Mouse (Mus musculus): ENCODE data around the gene Ebp. TPM values are rescaled to one million over a fixed set of nuclear protein-coding genes. Genes with fewer than 3 reads are reported as not detected.

The Ebp gene
- polyA plus RNA-seq, 1 experiment = 116 TPM

GRCm38 (mm10) chrX:8217383-8217782 is 24.1 kb upstream of the Ebp start:
- no peak for TF ChIP-seq TCF12 (IDR thresholded peaks at IDR 0.05; ENCODE audit: insufficient read depth, poor library complexity, severe bottlenecking)
- no peak for TF ChIP-seq SRF (IDR thresholded peaks at IDR 0.05; ENCODE audit: control insufficient read depth, insufficient read length, low read depth)
- TF ChIP-seq POLR2A (IDR thresholded peaks at IDR 0.05; ENCODE audit: insufficient read length, low read depth) = no peak
- TF ChIP-seq MAX (IDR thresholded peaks at IDR 0.05; ENCODE audit: low read depth) = no peak
- TF ChIP-seq MYOD1 (IDR thresholded peaks at IDR 0.05; ENCODE audit: control insufficient read depth in 1 of 3, insufficient read length in 2 of 3, low read depth in 2 of 3) = no peak
- TF ChIP-seq E2F4 (IDR thresholded peaks at IDR 0.05; ENCODE audit: insufficient read depth) = no peak
- TF ChIP-seq CEBPB (IDR thresholded peaks at IDR 0.05; ENCODE audit: insufficient read depth, poor library complexity, severe bottlenecking) = no peak
- no peak for TF ChIP-seq MYOG (IDR thresholded peaks at IDR 0.05; ENCODE audit: control insufficient read depth in 1 of 3, insufficient read depth in 1 of 3, insufficient read length in 2 of 3, low read depth in 2 of 3)
- no peak for TF ChIP-seq POLR2AphosphoS2 (IDR thresholded peaks at IDR 0.05; ENCODE audit: insufficient read length, low read depth)
- TF ChIP-seq TCF3 (IDR thresholded peaks at IDR 0.05; ENCODE audit: insufficient read length, low read depth) = no peak
- no peak for TF ChIP-seq USF1 (IDR thresholded peaks at IDR 0.05; ENCODE audit: low read depth)
- no peak for TF ChIP-seq REST (IDR thresholded peaks at IDR 0.05; ENCODE audit: insufficient read depth, insufficient read length)

GRCm38 (mm10) chrX:8211490-8212207 is 18.3 kb upstream of the Ebp start:
- TF ChIP-seq MYOG (IDR thresholded peaks at IDR 0.05; ENCODE audit: control insufficient read depth in 1 of 3, insufficient read depth in 1 of 3, insufficient read length in 2 of 3, low read depth in 2 of 3) (no peak), POLR2AphosphoS2 (IDR thresholded peaks at IDR 0.05; ENCODE audit: insufficient read length, low read depth) (no peak), TCF12 (IDR thresholded peaks at IDR 0.05; ENCODE audit: insufficient read depth, poor library complexity, severe bottlenecking) (no peak), MYOD1 (IDR thresholded peaks at IDR 0.05; ENCODE audit: control insufficient read depth in 1 of 3, insufficient read length in 2 of 3, low read depth in 2 of 3) (no peak), E2F4 (IDR thresholded peaks at IDR 0.05; ENCODE audit: insufficient read depth) (no peak), TCF3 (IDR thresholded peaks at IDR 0.05; ENCODE audit: insufficient read length, low read depth) (no peak), USF1 (IDR thresholded peaks at IDR 0.05; ENCODE audit: low read depth) (no peak), POLR2A (IDR thresholded peaks at IDR 0.05; ENCODE audit: insufficient read length, low read depth) (no peak), MAX (IDR thresholded peaks at IDR 0.05; ENCODE audit: low read depth) (no peak), SRF (IDR thresholded peaks at IDR 0.05; ENCODE audit: control insufficient read depth, insufficient read length, low read depth) (no peak)
- Histone ChIP-seq H3K79me2 (ENCODE audit: control insufficient read depth, insufficient read depth) (no peaks in the 10 kb centered on the region), H3K36me3 (ENCODE audit: control insufficient read depth, insufficient read depth) (no peaks in the 10 kb centered on the region), H3K4me3 (no peak overlapping the region), H3K27me3 (ENCODE audit: control insufficient read depth, insufficient read depth, insufficient read length) (no peaks in the 10 kb centered on the region), H3K4me2 (ENCODE audit: low read depth) (no peak overlapping the region), H3ac (ENCODE audit: control insufficient read depth, insufficient read length) (no peak overlapping the region)

More at GRCm38 (mm10) chrX:8217383-8217782, 24.1 kb upstream of the Ebp start:
- Histone ChIP-seq H3K4me3 (no peak overlapping the region), H3ac (ENCODE audit: control insufficient read depth, insufficient read length) (no peak overlapping the region), H3K36me3 (ENCODE audit: control insufficient read depth, insufficient read depth) (no peaks in the 10 kb centered on the region), H3K4me2 (ENCODE audit: low read depth) (no peak overlapping the region), H3K27me3 (ENCODE audit: control insufficient read depth, insufficient read depth, insufficient read length) (no peaks in the 10 kb centered on the region), H3K79me2 (ENCODE audit: control insufficient read depth, insufficient read depth) (no peaks in the 10 kb centered on the region)

GRCm38 (mm10) chrX:8209720-8210119 is 16.4 kb upstream of the Ebp start:
- Histone ChIP-seq H3K79me2 (ENCODE audit: control insufficient read depth, insufficient read depth) (no peaks in the 10 kb centered on the region), H3K4me3 (no peak overlapping the region)

GRCm38 (mm10) chrX:8207224-8207623 is 13.9 kb upstream of the Ebp start:
- Histone ChIP-seq H3K4me3 (peak overlapping the region; percentile 41), H3ac (ENCODE audit: control insufficient read depth, insufficient read length) (no peak overlapping the region), H3K4me2 (ENCODE audit: low read depth) (peak overlapping the region; percentile 88), H3K79me2 (ENCODE audit: control insufficient read depth, insufficient read depth) (no peaks in the 10 kb centered on the region), H3K36me3 (ENCODE audit: control insufficient read depth, insufficient read depth) (no peaks in the 10 kb centered on the region), H3K27me3 (ENCODE audit: control insufficient read depth, insufficient read depth, insufficient read length) (no peaks in the 10 kb centered on the region)
- no peak for TF ChIP-seq MAX (IDR thresholded peaks at IDR 0.05; ENCODE audit: low read depth)
- TF ChIP-seq USF1 (IDR thresholded peaks at IDR 0.05; ENCODE audit: low read depth) = no peak
- TF ChIP-seq POLR2AphosphoS2 (IDR thresholded peaks at IDR 0.05; ENCODE audit: insufficient read length, low read depth) = no peak
- no peak for TF ChIP-seq REST (IDR thresholded peaks at IDR 0.05; ENCODE audit: insufficient read depth, insufficient read length)
- no peak for TF ChIP-seq CEBPB (IDR thresholded peaks at IDR 0.05; ENCODE audit: insufficient read depth, poor library complexity, severe bottlenecking)
- TF ChIP-seq MYOG (IDR thresholded peaks at IDR 0.05; ENCODE audit: control insufficient read depth in 1 of 3, insufficient read depth in 1 of 3, insufficient read length in 2 of 3, low read depth in 2 of 3) = no peak
- TF ChIP-seq TCF3 (IDR thresholded peaks at IDR 0.05; ENCODE audit: insufficient read length, low read depth) = no peak
- TF ChIP-seq POLR2A (IDR thresholded peaks at IDR 0.05; ENCODE audit: insufficient read length, low read depth) = no peak
- TF ChIP-seq SRF (IDR thresholded peaks at IDR 0.05; ENCODE audit: control insufficient read depth, insufficient read length, low read depth) = no peak
- no peak for TF ChIP-seq MYOD1 (IDR thresholded peaks at IDR 0.05; ENCODE audit: control insufficient read depth in 1 of 3, insufficient read length in 2 of 3, low read depth in 2 of 3)
- no peak for TF ChIP-seq E2F4 (IDR thresholded peaks at IDR 0.05; ENCODE audit: insufficient read depth)
- TF ChIP-seq TCF12 (IDR thresholded peaks at IDR 0.05; ENCODE audit: insufficient read depth, poor library complexity, severe bottlenecking) = no peak

More at GRCm38 (mm10) chrX:8209720-8210119, 16.4 kb upstream of the Ebp start:
- H3K36me3 ChIP-seq (ENCODE audit: control insufficient read depth, insufficient read depth) = no peaks in the 10 kb centered on the region
- TF ChIP-seq POLR2AphosphoS2 (IDR thresholded peaks at IDR 0.05; ENCODE audit: insufficient read length, low read depth) (no peak), SRF (IDR thresholded peaks at IDR 0.05; ENCODE audit: control insufficient read depth, insufficient read length, low read depth) (no peak), TCF12 (IDR thresholded peaks at IDR 0.05; ENCODE audit: insufficient read depth, poor library complexity, severe bottlenecking) (no peak)
- H3K4me2 ChIP-seq (ENCODE audit: low read depth) = no peak overlapping the region
- H3K27me3 ChIP-seq (ENCODE audit: control insufficient read depth, insufficient read depth, insufficient read length) = no peaks in the 10 kb centered on the region
- no peak overlapping the region for H3ac ChIP-seq (ENCODE audit: control insufficient read depth, insufficient read length)
